Mouse (Mus musculus) thymus, postnatal 4 days (tissue): Measurements from ENCODE around the gene Ctnnbl1.

Experiments
- DNase-seq: peaks from one replicate; pipeline ENCODE4 v3.0.0; 2021

Gene Ctnnbl1

GRCm38 (mm10) chr2:157824249-157824648, 87.0 kb downstream of the Ctnnbl1 start:
- no peak for DNase-seq

DNA sequence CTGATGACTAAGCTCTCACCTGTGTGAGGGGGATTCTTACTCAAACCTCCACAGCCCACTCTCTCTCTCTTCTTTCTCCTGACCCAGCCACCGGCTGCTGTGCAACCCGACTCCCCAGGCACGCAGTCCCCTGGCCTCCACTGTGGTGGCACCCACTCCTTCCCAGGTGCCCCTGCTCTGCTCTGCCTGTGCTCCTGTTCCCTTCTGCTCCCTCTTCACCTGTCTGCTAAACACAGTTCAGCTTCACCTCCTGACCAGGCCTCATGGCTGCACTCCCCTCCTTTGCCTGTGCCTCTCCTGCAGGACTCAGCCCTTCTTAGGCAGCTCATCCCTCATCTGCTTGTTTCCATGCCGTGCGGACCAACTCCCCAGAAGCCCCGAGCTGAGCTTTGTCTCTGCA, 92.9 kb downstream of the Ctnnbl1 start:
- peak; percentile 2 for DNase-seq

DNA sequence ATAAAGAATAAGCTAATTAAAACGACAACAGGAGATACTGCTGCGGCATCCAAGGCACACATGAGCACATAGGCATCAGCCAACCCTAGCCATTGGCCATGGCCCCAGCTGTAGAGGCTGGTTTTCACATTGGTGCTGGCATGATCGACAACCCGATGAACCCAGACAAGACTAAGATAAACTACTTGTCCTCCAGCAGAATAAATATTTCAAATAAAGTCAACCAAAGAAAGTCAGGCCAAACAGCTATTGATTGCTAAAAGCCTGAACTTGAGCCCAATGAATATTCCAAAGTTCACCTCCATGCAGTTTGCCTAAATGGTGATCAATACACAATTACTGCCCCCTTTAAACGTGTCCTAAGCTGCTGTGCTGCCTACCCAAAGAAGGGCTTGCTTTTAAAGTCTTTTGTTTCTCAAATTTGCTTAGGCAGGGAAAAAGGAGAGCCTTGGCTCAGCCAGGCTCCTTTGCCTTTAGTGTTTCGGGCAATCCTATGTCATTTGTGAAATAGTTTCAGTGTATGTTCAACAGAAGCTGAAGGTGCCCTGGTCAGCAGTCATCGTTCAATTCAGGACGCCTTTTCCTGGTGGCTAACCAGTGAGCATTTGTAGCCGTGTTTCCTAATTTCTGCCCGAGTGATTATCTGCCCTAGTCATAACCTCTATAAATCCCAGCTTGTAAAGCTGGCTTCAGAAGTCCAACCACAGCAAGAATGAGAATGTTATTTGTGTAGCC, 93.6 kb downstream of the Ctnnbl1 start:
- DNase-seq, result no peak

- DNase-seq, result no peak
These were observed 99.8 kb downstream of the Ctnnbl1 start for GRCm38 (mm10) chr2:157837050-157837449.

GRCm38 (mm10) chr2:157838206-157838923, 101.2 kb downstream of the Ctnnbl1 start:
- DNase-seq, result no peak

DNA sequence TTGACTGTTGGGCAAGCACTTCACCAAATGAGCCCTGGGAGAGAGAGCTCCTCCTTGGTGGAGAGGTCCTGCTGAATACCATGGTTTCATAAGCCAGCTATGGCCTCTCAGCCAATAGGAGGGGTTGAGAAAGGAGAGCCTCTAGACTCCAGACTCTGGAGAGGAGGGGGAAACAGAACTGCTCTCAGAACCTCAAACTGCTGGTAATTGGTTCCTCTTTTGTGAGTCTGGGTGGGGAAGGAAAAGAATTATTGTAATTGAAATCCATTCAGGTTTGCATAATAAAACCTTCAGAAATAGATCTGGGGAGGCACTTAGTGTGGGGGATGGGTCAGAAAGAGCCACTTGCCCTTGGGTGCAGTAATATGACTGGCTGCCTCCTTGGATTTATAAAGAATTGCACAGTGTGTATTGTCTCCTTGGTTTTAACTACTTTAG, 103.5 kb downstream of the Ctnnbl1 start:
- DNase-seq, result no peak

GRCm38 (mm10) chr2:157841121-157841520, 103.9 kb downstream of the Ctnnbl1 start:
- no peak for DNase-seq

- DNase-seq, result no peak
These were observed 107.5 kb downstream of the Ctnnbl1 start for GRCm38 (mm10) chr2:157844746-157845145.

GRCm38 (mm10) chr2:157845831-157846230, 108.6 kb downstream of the Ctnnbl1 start:
- no peak for DNase-seq

GRCm38 (mm10) chr2:157853135-157853534, 115.9 kb downstream of the Ctnnbl1 start:
- DNase-seq, result no peak

DNA sequence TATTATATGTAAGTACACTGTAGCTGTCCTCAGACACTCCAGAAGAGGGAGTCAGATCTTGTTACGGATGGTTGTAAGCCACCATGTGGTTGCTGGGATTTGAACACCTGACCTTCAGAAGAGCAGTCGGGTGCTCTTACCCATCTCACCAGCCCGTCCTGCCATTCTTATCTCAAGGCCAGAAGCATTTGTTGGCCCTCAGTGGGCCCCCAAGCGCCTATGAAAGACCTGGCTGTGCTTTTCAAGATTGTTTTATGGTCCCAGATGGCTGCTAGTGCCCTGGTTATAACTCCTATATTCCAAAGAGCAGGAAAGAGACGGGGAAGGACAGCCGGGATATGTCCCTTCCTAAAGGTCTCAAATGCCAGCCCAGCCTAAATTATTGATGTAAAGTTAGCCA, 118.6 kb downstream of the Ctnnbl1 start:
- no peak for DNase-seq

- DNase-seq, result no peak
These were observed 120.3 kb downstream of the Ctnnbl1 start for GRCm38 (mm10) chr2:157857496-157857895.

DNA sequence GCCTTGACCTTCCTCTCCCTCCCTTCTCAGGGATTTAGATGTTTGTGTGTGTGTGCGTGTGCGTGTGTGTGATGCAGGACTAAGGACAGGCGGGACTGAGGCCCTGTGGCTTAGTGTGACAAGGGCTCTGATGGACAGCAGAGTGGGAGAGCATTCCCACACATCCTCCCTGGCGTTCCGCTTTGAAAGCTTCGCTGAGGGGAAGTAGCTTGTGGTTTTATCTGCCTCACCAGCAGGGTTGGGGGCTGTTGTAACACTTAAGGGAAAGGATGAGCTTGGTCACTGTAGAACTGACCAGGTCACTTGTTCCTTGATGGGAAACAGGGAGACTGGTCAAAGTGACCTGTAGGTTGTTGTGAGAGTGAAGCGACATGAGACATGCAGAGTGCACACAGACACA, 121.1 kb downstream of the Ctnnbl1 start:
- no peak for DNase-seq

DNA sequence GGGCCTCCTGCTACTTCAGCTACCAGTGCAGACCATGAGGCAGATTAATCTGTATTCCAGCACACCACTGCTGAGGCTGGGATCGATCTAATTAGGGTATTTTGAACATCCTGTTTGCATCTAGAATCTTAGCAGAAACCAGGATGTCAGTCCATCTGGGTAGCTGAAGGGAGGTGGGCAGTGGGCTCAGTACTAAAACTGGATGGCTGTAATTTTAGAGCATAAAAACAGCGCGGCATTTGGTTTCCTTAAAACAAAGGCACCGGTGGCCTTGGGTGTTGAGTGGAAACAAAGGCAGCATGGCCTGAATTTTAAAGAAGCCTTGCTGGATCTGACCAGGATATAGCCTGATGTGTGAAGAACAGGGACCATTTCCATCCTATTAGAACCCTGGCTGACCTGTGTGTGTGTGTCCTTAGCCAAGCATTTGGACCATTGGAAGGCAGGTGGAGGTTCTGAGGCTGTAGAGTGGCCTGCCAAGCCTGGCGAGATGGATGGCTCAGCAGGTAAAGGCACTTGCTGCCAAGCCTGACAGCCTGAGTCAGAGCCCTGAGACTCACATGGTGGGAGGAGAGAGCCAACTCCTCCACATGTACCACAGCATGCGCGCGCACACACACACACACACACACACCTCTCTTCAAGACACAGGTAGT, 122.0 kb downstream of the Ctnnbl1 start:
- no peak for DNase-seq

DNA sequence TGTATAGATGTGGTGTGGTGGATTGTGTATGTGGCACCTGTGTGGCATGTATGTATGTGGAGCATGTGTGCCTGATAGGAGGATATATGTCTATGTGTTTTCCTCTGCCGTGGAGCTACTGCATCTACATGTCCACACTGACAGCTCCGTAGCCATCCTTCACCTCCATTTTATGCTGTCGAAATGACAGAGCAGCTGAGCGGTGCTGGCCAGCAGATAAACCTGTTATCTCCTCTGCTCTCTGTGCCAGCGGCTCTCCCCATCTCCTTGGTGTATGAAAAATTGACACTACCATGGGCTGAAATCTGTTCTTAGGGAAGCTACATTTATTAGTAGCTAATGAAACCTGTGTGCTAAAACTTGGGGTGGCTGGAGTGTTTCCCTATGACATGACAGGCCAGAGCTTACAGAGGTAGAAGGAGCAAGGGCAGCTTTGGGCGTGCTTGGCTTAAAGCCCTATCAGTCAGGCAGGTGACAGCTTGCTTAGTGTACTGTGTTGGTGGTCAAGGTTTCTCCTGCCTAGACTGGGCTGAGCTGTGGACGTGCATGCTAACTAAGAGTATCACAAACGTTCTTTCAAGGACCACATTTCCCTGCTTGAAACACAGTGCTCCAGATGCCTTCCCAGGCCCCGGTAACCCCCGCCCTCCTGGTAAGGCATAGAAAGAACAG, 124.2 kb downstream of the Ctnnbl1 start:
- DNase-seq, result no peak

GRCm38 (mm10) chr2:157862306-157862705, 125.1 kb downstream of the Ctnnbl1 start:
- DNase-seq, result no peak

- no peak for DNase-seq
These were observed 129.9 kb downstream of the Ctnnbl1 start for GRCm38 (mm10) chr2:157867126-157867525.

DNA sequence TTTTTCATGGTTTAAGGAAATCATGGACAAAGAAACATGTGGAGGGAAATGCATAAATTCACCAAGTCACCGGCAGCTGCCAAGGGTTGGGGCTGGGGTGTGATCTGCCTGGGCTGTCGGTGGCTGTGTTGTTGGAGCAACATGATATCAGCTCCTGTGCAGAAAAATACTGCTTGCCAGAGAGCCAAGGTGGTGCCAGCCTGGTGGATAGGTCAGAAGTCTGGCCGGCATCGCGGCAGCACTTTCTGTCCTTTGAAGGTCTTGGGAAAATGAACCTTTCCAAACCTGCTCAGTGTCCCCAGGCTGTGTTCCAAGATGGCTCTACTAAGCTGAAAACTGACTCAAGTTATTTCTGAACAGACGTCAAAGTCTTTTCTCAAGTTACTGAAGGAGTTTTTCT, 133.0 kb downstream of the Ctnnbl1 start:
- DNase-seq, result no peak

DNA sequence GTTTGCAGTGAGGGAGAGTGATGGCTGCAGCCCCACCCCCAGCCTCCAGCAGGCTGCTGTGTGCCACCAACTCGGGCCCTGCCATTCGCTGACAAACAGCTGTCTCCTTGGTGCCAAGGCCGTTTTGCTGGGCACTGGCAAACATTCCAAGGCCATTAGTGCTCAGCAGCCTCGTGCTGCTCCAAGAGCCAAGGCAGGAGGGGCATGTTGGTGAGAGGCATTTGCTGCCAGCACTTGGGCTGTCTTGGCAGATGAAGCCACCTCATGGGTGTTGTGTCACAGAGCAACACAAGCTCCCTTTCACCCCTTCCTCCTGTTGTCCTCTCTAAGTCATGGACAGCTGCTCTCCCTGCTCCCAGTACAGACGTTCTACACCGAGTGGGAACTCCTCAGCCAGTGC, 136.0 kb downstream of the Ctnnbl1 start:
- no peak for DNase-seq

- no peak for DNase-seq
These were observed 136.5 kb downstream of the Ctnnbl1 start for GRCm38 (mm10) chr2:157873691-157874090.

DNA sequence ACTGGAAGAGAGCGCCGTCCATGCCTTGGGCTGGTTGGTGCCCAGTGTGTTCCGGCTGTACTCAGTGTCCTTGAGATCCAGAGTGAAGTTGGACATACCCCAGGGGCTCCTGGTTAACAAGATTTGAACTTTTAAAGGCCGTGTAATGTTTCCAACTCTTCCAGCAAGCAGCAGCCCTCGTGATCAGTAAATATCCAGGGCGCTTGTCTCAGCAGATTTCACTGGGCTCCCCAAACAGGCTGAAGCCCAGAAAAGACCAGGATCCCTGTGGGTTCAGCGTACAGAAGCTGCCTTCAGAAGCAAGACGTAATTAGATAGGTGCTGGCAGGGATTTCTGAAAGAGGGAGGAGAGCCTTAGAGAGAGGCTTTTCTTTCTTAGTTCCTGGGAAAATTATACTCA, 137.9 kb downstream of the Ctnnbl1 start:
- DNase-seq, result no peak

DNA sequence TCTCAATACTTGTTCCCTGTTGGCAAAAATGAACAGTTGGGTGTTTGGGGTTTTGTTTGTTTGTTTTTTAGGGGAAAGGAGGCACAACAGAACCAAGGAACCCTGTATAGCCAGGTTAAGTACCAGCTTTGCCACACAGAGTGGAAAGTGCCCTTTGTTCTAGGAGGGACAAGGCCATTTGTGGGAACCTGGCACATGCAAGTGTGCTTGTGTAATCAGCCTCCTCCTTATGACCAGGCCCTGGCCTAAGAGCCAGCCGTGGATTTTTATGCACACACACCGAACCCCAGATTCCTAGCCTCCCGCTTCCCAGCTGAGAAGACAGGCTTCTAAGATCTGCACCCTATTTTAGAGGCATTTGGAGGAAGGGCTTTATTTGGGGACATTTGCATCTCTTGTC, 140.2 kb downstream of the Ctnnbl1 start:
- DNase-seq, result no peak

DNA sequence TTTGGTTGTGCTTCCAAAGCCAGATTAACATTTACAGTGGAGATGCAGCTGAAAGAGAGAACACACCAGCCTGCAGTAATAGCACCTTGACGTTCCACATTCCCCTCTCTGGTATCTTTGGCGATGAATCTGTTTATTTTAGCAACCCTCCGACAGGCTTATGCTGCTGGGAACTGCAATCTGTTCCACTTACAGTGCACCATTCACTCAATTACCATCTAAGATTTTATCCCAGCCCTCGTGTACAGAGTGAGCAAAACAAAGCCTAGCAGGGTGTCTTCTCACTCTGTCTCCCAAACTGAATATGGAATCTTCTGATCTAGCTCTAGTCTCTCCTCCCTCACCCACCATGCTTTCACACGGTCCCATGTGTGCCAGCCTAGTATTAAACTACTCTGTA, 140.8 kb downstream of the Ctnnbl1 start:
- DNase-seq, result no peak
